Mouse (Mus musculus): ENCODE results near the gene Pten.

Gene Pten

DNA sequence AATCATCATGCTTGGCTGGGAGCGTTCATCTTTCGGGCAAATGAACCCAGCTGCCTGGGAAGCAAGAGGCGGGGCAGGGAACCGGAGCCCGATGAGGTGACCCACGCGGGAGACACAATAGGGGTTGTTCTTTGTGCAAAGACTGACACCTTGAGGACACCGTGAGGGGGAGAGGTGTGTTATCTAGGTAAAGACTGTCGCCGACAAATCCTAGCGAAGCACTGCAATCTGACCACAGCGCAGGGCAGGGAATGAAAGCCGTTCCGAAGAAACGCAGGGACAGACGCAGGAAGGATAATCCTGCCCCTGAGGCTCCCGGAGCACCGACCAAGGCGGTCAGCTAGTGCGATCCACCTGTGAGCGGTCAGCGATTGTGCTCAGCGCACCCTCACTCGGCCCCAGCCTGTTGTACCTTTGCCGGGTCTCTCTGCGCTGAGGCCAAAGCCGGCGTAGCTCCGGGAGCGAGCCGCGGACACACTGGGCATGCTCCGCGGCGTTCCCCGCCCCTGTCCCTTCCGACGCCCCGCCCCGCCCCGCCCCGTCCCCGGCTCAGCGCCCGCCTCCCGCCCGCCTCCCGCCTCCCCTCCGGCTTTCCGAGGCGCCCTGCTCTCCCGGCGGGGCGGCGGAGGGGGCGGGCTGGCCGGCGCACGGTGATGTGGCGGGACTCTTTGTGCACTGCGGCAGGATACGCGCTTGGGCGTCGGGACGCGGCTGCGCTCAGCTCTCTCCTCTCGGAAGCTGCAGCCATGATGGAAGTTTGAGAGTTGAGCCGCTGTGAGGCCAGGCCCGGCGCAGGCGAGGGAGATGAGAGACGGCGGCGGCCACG is at the start of gene Pten:
TSS of gene Pten (plus strand) at position 598 of the 826 bp plus-strand sequence.
- peak; percentile 86 to 95 for DNase-seq (ENCODE audit: low spot score in 2 of 2)

DNA sequence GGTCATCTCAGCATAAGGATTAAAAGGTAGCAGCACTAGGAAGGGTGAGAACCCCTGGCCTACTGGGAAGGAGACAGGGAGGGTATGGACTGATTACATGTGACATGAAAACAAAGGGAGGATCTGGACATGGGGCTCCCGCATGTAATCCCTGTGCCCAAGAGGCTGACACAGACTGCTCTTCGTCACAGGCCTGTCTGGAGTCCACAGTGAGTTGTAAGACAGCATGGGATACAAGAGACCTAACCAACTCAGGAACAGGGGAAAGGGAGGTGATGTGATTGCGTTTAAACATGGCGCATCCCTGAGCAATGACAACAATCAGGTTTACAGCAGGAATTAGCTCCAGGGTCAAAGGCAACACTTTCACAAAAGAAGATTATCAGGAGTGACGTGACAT is 48.3 kb upstream of the Pten start:
- no peak for DNase-seq (ENCODE audit: low spot score in 2 of 2)

DNA sequence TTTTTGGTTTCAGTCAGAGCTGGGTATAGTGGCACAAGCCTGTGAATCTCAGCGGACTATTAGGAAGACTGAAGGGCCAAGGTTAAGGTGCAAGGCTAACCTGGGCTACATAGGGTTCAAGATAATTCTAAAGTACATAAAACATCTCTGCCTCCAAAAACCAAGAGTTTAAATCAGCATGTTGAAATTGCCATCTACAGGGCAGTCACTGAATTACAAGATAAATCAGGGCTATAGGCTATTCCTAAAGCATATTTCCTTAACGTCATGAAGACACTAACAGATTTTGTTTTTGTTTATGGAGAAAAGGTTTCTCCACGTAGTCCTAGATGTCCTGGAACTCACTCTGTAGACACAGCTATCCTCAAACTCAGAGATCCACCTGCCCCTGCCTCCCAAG is 47.0 kb upstream of the Pten start:
- DNase-seq (ENCODE audit: low spot score in 2 of 2) = no peak

DNA sequence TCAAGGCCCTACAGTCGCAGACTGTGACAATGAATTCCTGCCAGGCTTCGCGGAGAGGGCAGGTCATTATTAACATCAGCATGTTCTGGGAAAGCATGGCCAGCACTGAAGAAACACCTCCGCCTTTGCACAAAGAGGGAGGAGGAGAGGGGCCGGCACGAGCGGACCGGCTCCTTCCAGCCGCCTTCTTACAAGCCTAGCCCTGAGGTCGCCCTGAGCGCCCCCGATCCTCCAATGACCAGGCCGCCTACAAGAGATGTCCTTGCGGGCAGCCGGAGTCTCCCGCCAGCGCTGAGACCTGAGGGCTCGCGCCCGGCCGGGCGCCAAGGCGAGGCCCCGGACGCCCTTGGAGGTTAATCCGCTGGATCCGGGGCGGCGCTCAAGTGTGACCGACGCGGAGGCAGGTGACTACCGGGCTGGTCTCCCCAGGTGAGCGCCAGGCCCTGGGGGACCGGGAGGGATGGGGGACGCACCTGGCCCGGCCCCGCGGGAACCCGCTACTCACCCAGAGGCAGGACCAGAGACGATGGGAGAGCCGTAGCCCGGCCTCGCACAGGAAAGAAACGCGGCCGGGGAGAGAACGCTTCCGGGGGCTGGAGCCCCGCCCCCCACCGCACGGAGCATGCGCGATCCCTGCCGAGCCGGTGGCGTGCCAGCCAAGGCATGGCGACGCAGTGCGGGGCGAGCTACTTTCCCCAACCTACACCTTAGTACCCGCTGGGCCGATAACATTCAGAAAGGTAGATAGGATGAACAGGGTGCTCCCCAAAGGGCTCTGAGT is 45.3 kb upstream of the Pten start:
- peak; percentile 55 to 87 for DNase-seq (ENCODE audit: low spot score in 2 of 2)

DNA sequence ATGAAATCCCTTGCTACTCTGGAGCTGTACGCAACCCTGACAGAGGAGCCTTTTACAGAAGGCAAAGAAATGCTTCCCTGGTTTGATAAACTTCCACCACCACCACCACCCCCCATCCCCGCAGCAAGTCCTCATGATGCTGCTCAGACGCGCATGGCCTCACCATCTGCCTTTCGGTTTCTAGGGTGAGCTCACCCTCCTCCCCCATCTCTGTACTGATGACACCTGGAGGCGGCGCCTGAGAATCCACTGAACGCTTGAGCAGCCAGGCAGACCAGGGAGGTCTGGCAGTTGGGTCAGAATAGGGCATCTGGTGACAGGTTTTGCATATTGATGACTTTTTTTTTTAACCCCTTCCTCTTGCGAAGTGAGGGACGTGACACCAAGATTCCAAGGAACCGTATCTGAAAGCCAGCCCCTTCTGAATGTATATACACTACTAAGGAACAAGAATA is 44.7 kb upstream of the Pten start:
- DNase-seq (ENCODE audit: low spot score in 2 of 2) = peak; percentile 58 to 73

DNA sequence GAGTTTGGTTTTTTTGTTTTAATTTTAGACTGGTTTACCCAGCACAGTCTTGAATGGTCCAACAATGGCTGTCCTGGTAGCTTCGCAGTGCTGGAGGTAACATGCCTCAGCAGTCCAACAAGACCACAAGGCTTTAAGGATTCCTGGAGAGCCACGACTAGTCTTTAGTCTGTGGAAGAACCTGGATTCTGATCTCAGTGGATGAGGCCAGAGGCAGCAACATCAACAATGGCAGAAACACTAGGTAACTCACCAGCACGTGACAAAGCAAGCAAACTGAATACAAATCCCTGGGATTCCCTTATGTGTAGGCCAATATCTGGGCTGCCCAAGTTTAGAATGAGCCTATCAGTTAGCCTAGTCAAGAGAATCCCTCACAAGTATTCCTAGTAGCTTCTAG is 43.8 kb upstream of the Pten start:
- no peak for DNase-seq (ENCODE audit: low spot score in 2 of 2)

DNA sequence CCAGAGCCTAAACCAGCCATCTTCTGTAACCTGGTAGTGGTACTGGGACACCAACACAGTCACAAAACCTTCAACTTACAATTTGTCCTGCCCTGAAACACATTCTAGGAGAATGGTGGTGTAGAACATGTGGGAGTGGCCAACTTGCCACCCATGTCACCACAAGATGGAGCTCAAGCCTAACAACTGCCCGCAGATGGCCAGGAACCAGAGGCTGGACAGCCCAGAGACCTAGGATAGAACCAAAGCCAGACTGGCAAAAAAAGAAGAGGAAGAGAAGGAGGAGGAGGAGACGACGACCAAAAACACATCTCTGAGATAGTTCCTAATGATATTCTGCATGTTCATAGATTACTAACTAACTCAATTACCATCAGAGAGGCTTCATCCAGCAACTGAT is 42.1 kb upstream of the Pten start:
- peak; percentile 23 to 81 for DNase-seq (ENCODE audit: low spot score in 2 of 2)

DNA sequence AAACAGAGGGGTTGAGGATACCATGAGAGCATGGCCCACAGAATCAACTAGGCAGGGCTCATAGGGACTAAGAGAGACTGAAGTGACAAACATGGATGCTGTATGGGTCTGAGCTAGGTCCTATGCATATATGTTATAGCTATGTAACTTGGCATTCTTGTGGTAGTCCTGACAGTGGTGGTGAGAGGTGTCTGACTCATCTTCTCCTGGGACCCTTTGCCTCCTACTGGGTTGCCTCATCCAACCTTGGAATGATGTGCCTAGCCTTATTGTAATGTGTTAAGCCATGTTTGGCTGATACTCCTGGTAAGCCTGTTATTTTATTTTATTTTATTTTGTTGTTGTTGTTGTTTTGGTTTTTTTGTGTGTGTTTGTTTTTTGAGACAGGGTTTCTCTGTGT is 41.6 kb upstream of the Pten start:
- no peak for DNase-seq (ENCODE audit: low spot score in 2 of 2)

DNA sequence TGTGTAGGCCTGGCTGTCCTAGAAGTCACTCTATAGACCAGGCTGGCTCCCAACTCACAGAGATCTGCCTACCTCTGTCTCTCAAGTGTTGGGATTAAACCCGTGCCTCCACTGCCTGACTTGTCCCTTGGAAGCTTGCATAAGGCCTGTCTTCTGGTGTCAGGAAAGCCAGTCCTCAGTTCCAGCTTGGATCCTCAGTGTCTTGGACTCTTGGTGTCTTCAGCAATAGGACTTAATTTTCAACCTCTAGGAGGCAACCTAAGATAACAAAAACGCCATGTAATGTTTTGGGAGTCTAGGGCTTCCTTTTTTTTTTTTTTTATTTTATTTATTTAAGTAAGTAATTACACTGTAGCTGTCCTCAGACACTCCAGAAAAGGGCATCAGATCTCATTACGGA is 39.7 kb upstream of the Pten start:
- no peak for DNase-seq (ENCODE audit: low spot score in 2 of 2)

DNA sequence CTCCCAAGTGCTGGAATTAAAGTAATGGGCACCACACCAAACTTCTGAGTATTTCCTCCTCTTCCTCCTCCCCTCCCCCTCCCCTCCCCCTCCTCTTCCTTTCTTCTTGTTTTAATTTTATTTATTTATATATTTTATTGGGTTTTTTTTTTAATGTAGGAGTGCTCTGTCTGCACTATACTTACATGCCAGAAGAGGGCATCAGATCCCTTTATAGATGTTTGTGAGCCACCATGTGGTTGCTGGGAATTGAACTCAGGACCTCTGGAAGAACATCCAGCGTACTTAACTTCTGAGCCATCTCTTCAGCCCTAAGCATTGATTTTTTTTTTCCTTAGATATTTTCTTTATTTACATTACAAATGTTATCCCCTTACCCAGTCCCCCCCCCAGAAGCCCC is 37.0 kb upstream of the Pten start:
- no peak for DNase-seq (ENCODE audit: low spot score in 2 of 2)

DNA sequence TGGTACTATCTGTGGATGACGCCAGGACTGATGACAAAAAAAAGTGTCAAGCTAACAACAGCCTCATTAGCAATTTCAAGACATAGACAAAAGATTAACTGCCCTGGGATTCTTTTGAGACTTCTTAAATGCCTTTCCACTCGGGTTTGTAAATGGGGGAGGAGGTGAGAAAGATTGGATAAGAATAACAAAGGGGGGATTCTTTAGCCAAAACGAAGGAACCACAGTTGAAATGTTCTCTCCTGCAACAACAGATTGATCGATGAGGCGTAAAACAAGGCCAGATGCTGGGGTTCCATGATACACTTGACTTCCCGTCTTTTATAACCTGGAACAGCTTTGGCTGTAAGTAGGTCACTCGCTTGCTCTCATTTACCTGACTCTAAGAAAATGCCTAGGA is 33.5 kb upstream of the Pten start:
- no peak for DNase-seq (ENCODE audit: low spot score in 2 of 2)

DNA sequence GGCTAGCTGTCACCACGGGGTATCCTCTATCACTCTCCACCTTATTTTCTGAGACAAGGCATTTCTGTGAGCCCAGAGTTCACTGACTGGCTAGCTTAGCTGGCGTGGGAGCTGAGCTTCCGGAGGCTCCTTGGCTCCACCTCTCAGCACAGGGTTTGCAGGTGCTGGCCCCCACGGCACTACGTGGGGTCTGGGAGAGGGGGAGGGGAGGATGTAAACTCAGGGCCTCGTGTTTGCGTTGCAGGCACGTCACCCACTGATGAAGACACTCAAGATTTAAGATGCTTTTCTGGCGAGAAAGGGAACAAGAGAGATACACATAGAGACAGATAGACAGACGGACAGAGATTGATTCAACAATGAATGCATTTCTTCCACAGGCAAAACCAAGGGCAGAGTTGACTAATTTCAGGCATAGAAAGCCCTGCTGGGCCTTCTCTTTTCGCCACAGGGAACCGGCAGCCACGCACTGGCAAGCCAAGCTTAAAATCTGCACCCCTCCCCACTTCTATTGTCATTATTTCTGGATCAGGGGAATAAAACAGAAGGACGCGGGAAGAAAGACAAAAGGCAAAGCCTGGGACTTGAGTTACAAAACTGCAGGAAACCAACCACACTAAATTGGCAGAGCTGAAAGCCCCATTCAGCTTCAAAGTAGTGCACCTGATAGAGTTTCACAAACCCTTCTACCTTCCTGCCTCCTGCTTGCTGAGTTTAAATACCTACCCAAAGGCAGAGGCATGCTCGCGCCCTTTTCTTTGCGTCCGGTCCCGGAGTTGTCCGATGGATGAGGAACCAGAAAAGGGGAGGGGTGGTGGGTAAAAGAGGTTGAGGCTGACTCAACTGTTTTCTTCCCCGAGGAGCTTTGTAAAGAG is 30.6 kb upstream of the Pten start:
- no peak for DNase-seq (ENCODE audit: low spot score in 2 of 2)

DNA sequence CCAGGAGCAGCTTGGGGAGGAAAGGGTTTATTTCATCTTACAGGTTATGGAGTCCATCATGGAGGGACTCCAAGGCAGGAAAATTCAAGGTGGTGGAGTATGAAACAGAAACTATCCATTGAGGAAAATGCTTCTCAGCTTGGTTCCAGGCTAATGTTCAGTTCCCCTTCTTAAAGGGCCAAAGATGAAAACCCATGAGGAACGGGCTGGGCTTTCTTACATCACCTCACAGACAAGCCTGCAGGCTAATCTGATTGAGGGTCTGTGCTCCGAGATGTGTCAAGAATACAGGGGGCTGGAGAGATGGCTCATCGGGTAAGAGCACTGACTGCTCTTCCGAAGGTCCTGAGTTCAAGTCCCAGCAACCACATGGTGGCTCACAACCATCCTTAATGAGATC is 27.5 kb upstream of the Pten start:
- DNase-seq (ENCODE audit: low spot score in 2 of 2) = no peak

DNA sequence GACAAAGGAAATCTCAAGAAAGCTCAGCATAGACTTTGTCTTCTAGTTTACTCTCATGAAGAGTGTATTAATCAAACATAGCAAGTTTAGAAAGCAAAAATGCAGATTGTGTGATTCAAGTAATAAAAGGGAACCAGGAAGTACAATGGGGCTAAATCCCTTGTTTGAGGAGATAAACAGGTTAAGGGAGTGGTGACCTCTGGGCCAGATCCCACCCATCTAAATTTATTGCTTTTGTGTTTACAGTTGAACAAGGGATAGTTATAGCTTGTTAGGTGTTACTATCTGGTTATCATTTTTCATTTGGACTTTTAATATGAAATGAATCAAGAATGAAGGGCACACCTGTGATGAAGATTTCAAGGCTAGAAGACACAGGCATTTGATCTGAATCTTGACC is 24.4 kb upstream of the Pten start:
- DNase-seq (ENCODE audit: low spot score in 2 of 2) = no peak

DNA sequence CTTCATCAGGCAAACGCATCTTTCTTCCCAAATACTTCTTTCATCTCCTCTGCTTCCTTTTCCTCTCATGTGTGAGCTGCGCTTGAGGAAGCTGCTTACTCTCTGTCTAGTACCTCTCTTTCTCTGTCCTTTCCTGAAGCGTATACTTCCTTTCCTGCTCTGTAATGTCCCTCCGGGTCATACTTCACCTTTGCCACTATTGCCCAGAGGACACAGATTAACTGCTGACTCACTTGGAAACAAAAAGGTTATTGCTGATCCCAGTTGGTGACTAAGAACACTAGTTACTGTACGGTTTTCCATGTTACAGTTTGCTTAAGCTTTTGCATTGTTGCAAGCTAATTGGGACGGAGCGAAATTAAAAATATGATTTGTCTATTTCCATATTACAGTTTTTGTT is 19.5 kb upstream of the Pten start:
- no peak for DNase-seq (ENCODE audit: low spot score in 2 of 2)

DNA sequence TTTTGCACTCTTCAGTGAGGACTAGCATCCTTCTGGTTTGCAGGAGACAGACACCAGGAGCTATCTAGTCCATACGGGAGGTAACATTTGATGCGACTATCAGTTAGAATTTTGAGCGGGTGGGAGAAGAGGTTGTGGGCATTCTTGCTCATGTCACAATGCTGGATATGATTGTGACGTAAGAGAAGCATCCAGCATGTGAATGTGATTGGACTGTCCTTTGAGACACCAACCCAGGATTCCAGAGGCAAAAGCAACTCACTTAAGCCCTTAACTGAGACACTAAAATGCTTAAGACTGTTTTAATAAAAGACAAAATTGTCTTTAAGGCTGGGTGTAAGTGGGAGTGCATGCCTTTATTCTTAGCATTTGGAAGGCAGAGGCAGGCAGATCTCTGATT is 17.6 kb upstream of the Pten start, which contains the start of gene Atad1:
TSS of gene Atad1 (minus strand) at position 101 of the 400 bp plus-strand sequence.
- DNase-seq (ENCODE audit: low spot score in 2 of 2) = no peak

DNA sequence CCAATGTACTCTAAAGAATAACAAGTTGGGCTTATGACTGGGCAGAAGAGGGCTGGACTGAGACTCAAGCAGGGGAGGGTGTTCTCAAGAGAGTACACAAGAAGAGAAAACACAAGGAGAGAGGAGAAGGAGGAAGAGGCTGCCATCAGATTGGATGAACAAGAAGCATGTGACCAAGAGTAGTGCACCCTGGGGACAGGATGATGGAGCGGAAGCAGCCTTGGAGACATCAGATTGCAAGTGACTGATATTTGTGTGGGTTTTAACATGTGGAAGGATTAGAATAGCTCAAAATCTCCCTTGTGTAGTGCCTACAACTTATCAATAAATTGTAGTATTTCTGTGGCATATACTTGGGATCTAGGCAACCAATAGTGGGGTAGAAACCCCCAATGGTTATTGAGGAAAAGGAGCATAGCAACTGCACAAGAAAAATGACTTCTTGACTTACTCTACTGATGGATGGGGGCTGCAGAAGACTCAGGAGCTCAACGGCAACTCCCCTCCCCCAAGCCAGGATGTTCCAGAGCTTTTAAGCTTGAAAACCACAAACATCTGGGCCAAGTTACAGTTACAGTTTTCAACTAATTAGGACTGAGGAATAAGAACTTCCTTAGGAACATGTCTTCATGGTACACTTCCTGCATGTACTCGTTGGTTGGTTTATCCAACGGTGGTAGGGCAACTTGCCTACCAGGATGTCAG is 16.5 kb upstream of the Pten start:
- DNase-seq (ENCODE audit: low spot score in 2 of 2) = no peak

DNA sequence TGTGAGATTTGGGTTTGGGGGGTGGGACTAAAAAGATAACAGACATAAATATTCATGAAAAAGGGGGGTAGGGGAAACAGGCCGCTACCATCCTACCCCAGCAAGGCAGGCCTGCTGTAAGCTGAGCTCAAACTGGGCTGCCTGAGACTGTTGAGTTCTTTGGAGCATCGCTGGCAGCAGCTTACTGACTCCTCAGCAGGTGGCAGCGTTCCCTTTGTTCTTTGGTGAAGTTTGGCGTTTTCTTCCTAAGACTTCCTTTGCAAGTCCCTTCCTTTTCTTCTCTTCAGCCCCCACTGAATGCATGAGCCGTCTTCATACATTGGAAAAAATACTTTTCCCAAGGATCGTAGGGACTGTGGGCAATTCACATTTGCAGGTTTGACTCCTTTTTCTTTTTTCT is 7.9 kb upstream of the Pten start:
- DNase-seq (ENCODE audit: low spot score in 2 of 2) = peak in 1 of 2 experiments; percentile 51

DNA sequence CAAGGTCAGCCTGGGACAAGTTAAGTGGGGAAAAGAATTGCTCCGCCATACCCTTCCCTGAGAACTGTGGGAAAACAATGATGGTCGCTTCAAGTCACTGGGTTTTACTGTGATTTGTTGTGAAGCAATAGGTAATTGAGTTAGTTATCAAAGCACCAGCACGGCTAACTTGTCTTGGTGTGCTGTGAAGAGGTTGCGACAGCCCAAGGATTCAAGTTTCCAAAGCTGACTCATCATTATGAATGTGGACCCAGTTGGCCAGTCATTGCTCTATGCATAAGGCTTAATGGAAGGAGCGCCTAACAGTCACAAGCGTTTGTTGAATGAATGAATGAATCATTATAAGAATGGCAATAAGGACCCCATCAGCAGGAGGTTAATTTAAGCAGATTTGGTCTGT is 4.9 kb upstream of the Pten start:
- DNase-seq (ENCODE audit: low spot score in 2 of 2) = no peak

DNA sequence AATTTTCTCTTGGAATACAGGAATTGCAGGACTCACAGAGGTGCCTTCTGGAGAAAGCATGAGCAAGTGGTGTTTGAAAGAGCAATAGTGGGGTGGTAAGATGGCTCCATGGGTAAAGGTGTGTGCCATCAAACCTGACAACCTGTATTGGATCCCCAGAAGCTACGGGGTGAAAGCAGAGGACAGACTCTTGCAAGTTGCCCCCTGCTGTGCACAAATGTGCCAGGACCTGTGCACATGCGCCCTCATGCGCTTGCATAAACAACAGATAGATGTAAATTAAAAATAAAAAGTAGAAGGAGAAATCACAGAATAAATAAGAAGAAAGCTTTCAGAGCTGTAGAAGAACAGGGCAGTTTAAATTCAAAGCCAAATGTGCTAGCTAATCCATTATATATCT is 3.9 kb upstream of the Pten start:
- DNase-seq (ENCODE audit: low spot score in 2 of 2) = no peak
